Mouse (Mus musculus): Measurements from ENCODE around the gene Gm36176. TPM values are rescaled to one million over a fixed set of nuclear protein-coding genes. Genes with fewer than 3 reads are reported as not detected.

The Gm36176 gene
- not detected for total RNA-seq (2023)

DNA sequence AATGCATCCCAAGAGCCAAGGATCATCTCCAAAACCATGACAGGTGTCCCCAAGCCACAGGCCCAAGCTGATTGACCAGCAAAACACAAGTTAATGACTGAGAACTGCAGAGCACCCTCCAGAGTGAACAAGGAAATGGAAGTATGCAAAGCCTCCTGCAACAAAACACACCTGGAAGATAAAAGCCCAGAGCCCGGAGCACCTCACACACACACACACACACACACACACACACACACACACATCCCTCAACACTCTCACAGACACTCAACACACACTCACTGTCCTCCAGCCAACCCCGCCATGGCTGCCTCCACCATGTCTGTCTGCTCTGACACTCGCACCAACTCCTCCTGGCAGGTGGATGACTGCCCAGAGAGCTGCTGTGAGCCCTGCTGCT lies at the start of gene Gm36176:
Gene Gm36176, plus strand, starts transcription at position 301 of the 400 bp plus-strand sequence.

DNA sequence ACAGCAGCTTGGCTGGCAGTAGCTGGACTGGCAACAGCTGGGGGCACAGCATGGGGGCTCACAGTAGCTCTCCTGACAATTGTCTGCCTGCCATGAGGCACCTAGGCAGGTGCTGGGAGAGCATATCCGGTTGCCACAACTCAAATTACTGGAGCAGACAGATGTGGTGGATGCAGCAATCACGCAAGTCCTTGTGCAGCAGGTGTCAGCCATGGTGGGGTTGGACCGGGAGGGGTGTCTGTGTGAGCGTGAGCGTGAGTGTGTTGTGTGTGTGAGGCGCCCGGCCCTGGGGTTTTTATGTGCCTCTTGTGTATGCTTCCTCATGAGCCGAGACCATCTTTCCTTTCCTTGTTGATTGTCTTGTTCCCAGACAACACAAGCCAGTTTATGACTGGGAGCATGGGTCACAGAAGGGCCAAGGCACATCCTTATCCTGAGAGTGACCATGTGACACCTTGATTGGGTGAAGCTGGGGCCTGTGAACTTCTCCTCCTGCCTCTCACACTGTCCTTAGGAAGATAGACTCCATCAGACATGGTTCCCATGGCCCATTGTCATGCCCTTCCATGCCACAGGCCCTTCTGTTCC lies 47.6 kb upstream of the Gm36176 start, which contains the start of gene Gm19668:
Gene Gm19668, minus strand, starts transcription at position 213 of the 588 bp plus-strand sequence.

DNA sequence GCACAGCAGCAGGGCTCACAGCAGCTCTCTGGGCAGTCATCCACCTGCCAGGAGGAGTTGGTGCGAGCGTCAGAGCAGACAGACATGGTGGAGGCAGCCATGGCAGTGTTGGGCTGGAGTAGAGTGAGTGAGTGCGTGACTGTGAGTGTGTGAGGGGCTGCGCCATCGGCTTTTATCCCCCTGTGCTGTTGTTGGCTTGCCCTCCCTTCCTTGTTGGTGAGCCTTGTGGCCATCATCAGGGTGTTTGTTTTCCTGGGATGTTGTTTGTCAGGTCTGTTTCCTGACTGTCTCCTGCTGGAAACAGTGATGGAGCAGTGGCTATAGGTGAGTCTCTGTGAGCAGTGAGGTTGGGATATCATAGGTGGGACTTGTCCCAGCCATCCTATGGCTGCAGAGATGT lies 34.9 kb upstream of the Gm36176 start, which contains the start of gene Gm9507:
Gene Gm9507, minus strand, starts transcription at position 101 of the 400 bp plus-strand sequence.

DNA sequence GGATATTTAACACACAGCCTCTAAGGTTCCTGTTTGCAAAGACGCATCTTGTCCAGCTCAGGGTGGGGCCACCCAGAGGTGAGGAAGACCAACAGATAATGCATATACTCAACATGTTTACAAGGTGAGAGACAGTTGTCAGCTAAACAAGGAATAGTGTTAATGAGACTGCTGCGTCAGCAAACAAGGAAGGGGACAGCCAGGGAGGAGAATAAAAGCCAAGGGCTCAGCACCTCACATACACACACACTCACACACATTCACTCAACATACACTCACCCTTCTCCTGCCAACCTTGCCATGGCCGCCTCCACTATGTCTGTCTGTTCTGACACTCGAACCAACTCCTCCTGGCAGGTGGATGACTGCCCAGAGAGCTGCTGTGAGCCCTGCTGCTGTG lies 32.2 kb upstream of the Gm36176 start, which contains the start of gene Gm2696:
Gene Gm2696, plus strand, starts transcription at position 301 of the 400 bp plus-strand sequence.

DNA sequence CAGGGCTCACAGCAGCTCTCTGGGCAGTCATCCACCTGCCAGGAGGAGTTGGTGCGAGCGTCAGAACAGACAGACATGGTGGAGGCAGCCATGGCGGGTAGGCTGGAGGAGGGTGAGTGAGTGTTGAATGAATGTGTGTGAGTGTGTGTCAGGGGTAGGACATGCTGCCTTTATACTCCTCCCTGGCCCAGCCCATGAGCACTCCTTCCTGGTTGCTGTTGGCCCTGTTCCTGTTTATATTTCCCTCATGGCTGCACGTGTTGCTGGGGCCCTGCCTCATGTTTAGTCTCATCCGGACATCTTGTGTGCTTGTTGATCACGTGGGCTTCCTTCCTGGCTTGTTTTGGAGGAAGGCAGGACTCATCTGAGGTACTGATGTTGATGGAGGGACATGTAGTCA lies 19.7 kb upstream of the Gm36176 start, which contains the start of gene Krtap10-4:
Gene Krtap10-4, minus strand, starts transcription at position 145 of the 400 bp plus-strand sequence.

DNA sequence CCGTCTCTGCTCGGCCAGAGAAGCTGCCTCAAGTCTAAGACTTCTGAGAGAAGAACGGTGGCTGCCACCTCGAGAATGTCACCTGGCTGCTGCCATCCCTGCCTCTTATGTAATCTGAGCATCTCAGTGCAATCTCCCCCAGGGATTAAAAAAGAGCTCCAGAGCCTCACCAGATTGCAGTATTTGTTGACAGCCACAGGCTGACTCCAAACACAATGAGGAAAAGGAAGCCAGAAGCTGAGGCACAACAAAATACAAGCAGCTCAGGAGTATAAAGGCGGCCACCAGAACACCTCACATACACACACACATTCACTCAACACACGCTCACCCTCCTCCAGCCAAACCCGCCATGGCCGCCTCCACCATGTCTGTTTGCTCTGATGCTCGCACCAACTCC lies 11.0 kb upstream of the Gm36176 start, which contains the start of gene Krtap10-10:
Gene Krtap10-10, plus strand, starts transcription at position 301 of the 400 bp plus-strand sequence.

DNA sequence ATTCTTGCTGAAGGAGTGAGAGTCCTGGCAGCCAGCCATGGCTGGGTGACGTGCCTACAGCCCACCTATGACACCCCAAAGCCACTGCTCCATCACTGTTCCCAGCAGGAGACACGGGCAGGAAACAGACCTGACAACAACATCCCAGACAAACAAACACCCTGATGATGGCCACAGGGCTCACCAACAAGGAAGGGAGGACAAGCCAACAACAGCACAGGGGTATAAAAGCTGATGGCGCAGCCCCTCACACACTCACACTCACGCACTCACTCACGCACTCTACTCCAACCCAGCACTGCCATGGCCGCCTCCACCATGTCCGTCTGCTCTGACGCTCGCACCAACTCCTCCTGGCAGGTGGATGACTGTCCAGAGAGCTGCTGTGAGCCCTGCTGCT lies 6.0 kb downstream of the Gm36176 start, which contains the start of gene Gm10318:
Gene Gm10318, plus strand, starts transcription at position 301 of the 400 bp plus-strand sequence.

DNA sequence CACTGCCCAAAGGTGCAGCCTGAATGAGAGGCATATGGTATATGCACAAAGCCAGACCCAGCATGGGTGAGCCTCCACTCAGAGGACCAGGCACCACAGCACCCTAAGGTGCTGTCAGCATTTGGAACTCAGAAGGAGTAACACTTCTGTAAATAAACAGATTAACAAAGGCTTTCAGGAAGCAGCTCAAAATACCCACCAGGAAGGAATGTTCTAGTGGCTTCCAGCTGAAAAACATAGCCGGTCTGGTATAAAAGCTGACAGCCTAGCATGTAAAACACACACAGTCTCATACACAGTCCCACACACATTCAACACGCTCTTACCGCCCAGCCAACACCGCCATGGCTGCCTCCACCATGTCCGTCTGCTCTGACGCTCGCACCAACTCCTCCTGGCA lies 15.1 kb downstream of the Gm36176 start, which contains the start of gene Gm3285:
Gene Gm3285, plus strand, starts transcription at position 301 of the 400 bp plus-strand sequence.

Other genes starting within 250 kb of the Gm36176 start
- 10 to 100 TPM; 76.0 to 76.6 TPM for gene Sumo3, start 240.7 kb upstream of the Gm36176 start, total RNA-seq (2023)
- 10 to 100 TPM in 1 of 2 experiments, 1 to 10 TPM in 1; 3.3 to 11.9 TPM for gene Gm49325, start 240.6 kb upstream of the Gm36176 start, total RNA-seq (2023)
- gene Ube2g2, start 224.5 kb upstream of the Gm36176 start, total RNA-seq (2023): 10 to 100 TPM; 43.6 to 54.7 TPM
- gene Tspear, start 160.2 kb upstream of the Gm36176 start, total RNA-seq (2023): not detected
- not detected for gene Gm19402, start 156.0 kb upstream of the Gm36176 start, total RNA-seq (2023)
- gene Gm9508, start 149.6 kb upstream of the Gm36176 start, total RNA-seq (2023): not detected
- gene Gm10272, start 140.2 kb upstream of the Gm36176 start, total RNA-seq (2023): not detected
- not detected for gene Gm10024, start 135.3 kb upstream of the Gm36176 start, total RNA-seq (2023)
- gene Gm10142, start 131.0 kb upstream of the Gm36176 start, total RNA-seq (2023): not detected
- gene Krtap12-1, start 126.2 kb upstream of the Gm36176 start, total RNA-seq (2023): not detected
- not detected for gene Gm10100, start 120.3 kb upstream of the Gm36176 start, total RNA-seq (2023)
- not detected for gene Gm18596, start 104.2 kb upstream of the Gm36176 start, total RNA-seq (2023)
- gene Gm9736, start 95.4 kb upstream of the Gm36176 start, total RNA-seq (2023): not detected
- gene Gm3233, start 87.1 kb upstream of the Gm36176 start, total RNA-seq (2023): not detected
- gene Gm3238, start 75.5 kb upstream of the Gm36176 start, total RNA-seq (2023): not detected
- gene Gm7138, start 69.9 kb upstream of the Gm36176 start, total RNA-seq (2023): not detected
- not detected for gene Gm3250, start 64.3 kb upstream of the Gm36176 start, total RNA-seq (2023)
- gene Gm7137, start 58.6 kb upstream of the Gm36176 start, total RNA-seq (2023): not detected
- not detected for gene Gm9639, start 51.7 kb upstream of the Gm36176 start, total RNA-seq (2023)
- gene Gm19668, start 47.7 kb upstream of the Gm36176 start, total RNA-seq (2023): not detected
- gene Gm9507, start 35.0 kb upstream of the Gm36176 start, total RNA-seq (2023): not detected
- not detected for gene Gm2696, start 32.1 kb upstream of the Gm36176 start, total RNA-seq (2023)
- not detected for gene Krtap10-4, start 19.7 kb upstream of the Gm36176 start, total RNA-seq (2023)
- not detected for gene Krtap10-10, start 10.9 kb upstream of the Gm36176 start, total RNA-seq (2023)
- not detected for gene Gm10318, start 6.1 kb downstream of the Gm36176 start, total RNA-seq (2023)
- not detected for gene Gm3285, start 15.2 kb downstream of the Gm36176 start, total RNA-seq (2023)
- under 1 TPM; 0.10 to 0.15 TPM for gene Lrrc3, start 55.7 kb downstream of the Gm36176 start, total RNA-seq (2023)
- gene Trpm2, start 123.8 kb downstream of the Gm36176 start, total RNA-seq (2023): 100 to 1,000 TPM; 148 to 152 TPM
- 10 to 100 TPM; 10.7 to 12.6 TPM for gene 1810043G02Rik, start 131.7 kb downstream of the Gm36176 start, total RNA-seq (2023)
- gene Pfkl, start 163.3 kb downstream of the Gm36176 start, total RNA-seq (2023): 10 to 100 TPM; 60.3 to 88.1 TPM
- gene Dnmt3l, start 195.1 kb downstream of the Gm36176 start, total RNA-seq (2023): not detected
- not detected for gene Aire, start 196.8 kb downstream of the Gm36176 start, total RNA-seq (2023)
- 10 to 100 TPM; 46.2 to 50.6 TPM for gene Icosl, start 222.5 kb downstream of the Gm36176 start, total RNA-seq (2023)

Data from monocyte, adult 59 days (primary cell).